Mouse (Mus musculus) midbrain, postnatal 0 days (tissue): ENCODE measurements at regions not wholly inside any gene's neighbourhood (a gene's known extent, or its start where the extent isn't known, plus 50 kb on each side); places are given as distances from the start of the nearest gene placed in this dataset.

Source experiments
- ATAC-seq: fragments of 200-750 bp; cut with Nextera tagmentation; 2 replicates; pipeline ENCODE4 v1.8.0; 2017; ENCODE audit warnings: moderate number of reproducible peaks, mild to moderate bottlenecking, moderate TSS enrichment, moderate library complexity; ENCODE audit not compliant: low FRiP score
- DNase-seq: peaks from one replicate; pipeline ENCODE4 v3.0.0-alpha.2; 2015; ENCODE audit warnings: low spot score
- H3K27ac ChIP-seq: fragments of 300-500 bp; sonication (generic); 2 replicates; pipeline ENCODE4 v1.5.1; 2014; ENCODE audit warnings: low read depth, mild to moderate bottlenecking, low read length, mixed read lengths
- H3K27me3 ChIP-seq: fragments of 300-500 bp; sonication (generic); 2 replicates; pipeline ENCODE4 v1.6.1; 2014; ENCODE audit warnings: low read length, control low read depth, mixed read lengths; ENCODE audit not compliant: insufficient read depth
- H3K36me3 ChIP-seq: fragments of 300-500 bp; sonication (generic); 2 replicates; pipeline ENCODE4 v1.6.1; 2014; ENCODE audit warnings: low read length, control low read depth, mixed read lengths; ENCODE audit not compliant: insufficient read depth
- H3K4me1 ChIP-seq: fragments of 300-500 bp; sonication (generic); 2 replicates; pipeline ENCODE4 v1.6.1; 2014; ENCODE audit warnings: mild to moderate bottlenecking, control low read depth, antibody characterized with exemption, low read length, mixed read lengths; ENCODE audit not compliant: insufficient read depth
- H3K4me2 ChIP-seq: fragments of 300-500 bp; sonication (generic); 2 replicates; pipeline ENCODE4 v1.6.1; 2014; ENCODE audit warnings: low read depth, mild to moderate bottlenecking, low read length, mixed read lengths; ENCODE audit not compliant: poor library complexity, severe bottlenecking
- H3K4me3 ChIP-seq: fragments of 300-500 bp; sonication (generic); 2 replicates; pipeline ENCODE4 v1.5.1; 2014; ENCODE audit warnings: low read depth, mild to moderate bottlenecking, low read length, moderate library complexity
- H3K9ac ChIP-seq: fragments of 300-500 bp; sonication (generic); replicated peaks from 2 replicates; pipeline ENCODE4 v1.6.1; 2014; ENCODE audit warnings: mild to moderate bottlenecking, low read length, moderate library complexity, mixed read lengths; ENCODE audit not compliant: poor library complexity, severe bottlenecking
- H3K9me3 ChIP-seq: fragments of 300-500 bp; sonication (generic); 2 replicates; pipeline ENCODE4 v1.6.1; 2016; ENCODE audit warnings: low read length, control low read depth
- CTCF ChIP-seq: IDR thresholded peaks from 2 replicates; pipeline ENCODE4 v1.5.1; 2016; ENCODE audit warnings: antibody characterized with exemption, mild to moderate bottlenecking
- WGBS: fragments of 180-500 bp; shearing (Covaris S2); extraction: QIAGEN DNeasy Blood & Tissue Kit; methylation state at CpG from one replicate; pipeline ENCODE4 v1.1.7; 2014; 5-methylcytosine and 5-hydroxymethylcytosine counted together

DNA sequence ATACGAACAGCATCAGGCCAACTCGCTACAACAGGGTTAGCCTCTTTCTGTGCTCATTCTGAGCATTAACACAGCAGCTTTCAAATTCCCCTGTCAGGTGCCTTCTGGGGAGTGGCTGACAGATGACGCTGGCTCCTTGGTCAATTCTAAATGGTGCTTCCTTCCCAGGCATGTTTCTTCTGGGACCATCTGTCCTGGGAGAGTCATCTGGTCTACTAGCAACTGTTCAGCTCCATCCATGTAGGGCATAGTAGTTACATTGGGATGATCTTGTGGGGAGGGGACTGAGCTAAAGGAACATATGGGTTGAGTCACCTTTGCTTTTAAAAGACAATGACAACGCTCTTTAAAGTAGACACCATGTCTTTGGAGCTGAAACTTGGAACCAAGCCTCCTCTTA, 183.5 kb downstream of the Fndc1 start:
- DNase-seq (no peak), ATAC-seq (no peak)
- Histone ChIP-seq H3K4me2 (no peak overlapping the region), H3K4me3 (no peak overlapping the region), H3K4me1 (no peaks in the 10 kb centered on the region), H3K27me3 (no peaks in the 10 kb centered on the region), H3K27ac (no peak overlapping the region), H3K9ac (no peak overlapping the region), H3K9me3 (no peaks in the 10 kb centered on the region), H3K36me3 (no peaks in the 10 kb centered on the region)
- WGBS: 94% methylated on average over 4 of the region's 4 CpGs
- no peak for TF ChIP-seq CTCF

DNA sequence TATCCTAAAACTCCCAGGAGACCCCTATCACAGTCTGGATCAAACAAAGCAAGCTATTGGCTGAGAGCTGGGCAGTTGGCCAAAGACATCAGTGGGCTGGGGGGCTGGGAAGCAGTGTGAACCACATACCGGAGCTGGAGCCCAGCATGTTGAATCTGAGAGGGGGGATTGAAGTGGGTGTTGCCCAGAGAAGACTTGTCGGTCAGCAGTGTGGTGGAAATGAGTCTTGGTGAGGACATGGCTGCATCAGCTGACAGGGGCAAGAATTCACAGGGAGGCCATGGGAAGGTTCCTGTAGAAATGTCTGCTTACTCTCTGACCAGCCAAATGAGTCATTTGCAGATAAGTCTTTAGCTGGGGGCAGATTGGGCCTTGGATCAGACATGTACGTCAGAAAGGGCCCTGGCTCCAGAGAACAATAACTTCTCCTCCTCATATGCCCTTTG, 184.6 kb downstream of the Fndc1 start:
- no peak for ATAC-seq
- WGBS: 33% methylated on average over 3 of the region's 3 CpGs
- no peaks in the 10 kb centered on the region for H3K9me3 ChIP-seq
- TF ChIP-seq CTCF: no peak
- H3K27me3 ChIP-seq: no peaks in the 10 kb centered on the region
- H3K36me3 ChIP-seq: no peaks in the 10 kb centered on the region
- H3K4me3 ChIP-seq: no peak overlapping the region
- no peak overlapping the region for H3K27ac ChIP-seq
- DNase-seq: peak; percentile 66
- no peak overlapping the region for H3K9ac ChIP-seq
- no peaks in the 10 kb centered on the region for H3K4me1 ChIP-seq
- no peak overlapping the region for H3K4me2 ChIP-seq

DNA sequence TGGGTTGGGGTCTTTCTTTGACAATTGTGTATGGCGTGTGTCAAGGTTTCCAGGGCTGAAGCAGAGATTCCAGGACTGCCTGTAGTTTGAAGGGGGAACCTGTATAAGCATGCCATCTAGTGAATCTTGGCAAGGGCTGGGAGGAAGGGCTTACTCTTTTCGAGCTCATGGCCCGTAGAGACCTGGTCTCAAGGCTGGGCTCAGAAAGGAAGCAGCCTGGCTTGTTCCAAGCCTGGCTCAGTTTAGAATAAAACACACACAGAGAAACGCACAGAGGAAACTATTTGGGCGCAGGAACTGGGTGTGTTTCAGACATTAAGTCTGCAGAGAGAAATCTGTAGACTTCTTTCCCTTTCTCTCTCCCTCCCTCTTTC, 192.8 kb downstream of the Fndc1 start:
- H3K9ac ChIP-seq: no peak overlapping the region
- H3K4me2 ChIP-seq: no peak overlapping the region
- ATAC-seq (no peak), DNase-seq (no peak)
- H3K4me1 ChIP-seq: no peaks in the 10 kb centered on the region
- no peaks in the 10 kb centered on the region for H3K36me3 ChIP-seq
- H3K27ac ChIP-seq: no peak overlapping the region
- no peaks in the 10 kb centered on the region for H3K9me3 ChIP-seq
- WGBS: 69% methylated on average over 5 of the region's 5 CpGs
- H3K4me3 ChIP-seq: no peak overlapping the region
- no peaks in the 10 kb centered on the region for H3K27me3 ChIP-seq
- no peak for TF ChIP-seq CTCF

DNA sequence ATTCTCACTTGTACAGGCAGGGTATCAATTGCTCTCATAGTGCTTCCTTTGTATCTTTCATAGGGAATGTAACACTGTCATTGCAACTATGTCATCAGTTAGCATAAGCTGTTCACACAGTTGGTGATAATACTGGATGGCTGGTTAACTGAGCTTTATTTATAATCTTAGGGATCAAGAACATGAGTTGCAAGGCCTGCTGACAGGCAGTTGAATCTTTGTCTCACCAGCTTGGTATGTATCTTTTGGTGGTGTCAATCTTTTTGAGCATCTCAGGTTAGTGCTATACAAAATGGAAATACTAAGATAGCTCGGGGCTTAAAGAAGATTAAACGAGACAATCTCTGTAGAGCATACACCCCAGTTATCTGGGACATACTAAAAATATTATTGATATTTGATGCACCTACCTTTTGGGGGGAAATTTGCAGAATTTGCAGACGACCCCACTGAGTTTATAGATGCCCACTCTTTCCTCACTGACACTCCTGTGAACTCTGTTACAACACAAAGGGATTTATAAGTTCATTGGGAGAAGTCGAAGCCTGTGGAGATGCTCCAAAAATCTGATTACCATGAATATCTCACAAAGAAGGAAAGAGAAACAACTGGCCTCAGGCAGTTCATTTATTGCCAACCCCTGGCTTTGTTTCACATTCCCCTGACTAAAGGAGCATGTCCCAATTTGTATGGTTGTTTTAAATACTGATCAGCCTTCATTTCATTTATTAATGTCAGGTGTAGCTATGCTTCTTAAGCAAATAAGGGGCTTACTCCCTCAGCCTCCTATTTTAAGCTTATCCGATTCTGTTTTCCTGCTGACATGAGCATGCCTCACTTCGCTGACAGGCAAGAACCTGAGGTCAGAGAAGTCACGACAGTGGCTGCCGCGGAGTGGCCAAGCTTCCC, 193.5 kb downstream of the Fndc1 start:
- WGBS: 39% methylated on average over 9 of the region's 9 CpGs

DNA sequence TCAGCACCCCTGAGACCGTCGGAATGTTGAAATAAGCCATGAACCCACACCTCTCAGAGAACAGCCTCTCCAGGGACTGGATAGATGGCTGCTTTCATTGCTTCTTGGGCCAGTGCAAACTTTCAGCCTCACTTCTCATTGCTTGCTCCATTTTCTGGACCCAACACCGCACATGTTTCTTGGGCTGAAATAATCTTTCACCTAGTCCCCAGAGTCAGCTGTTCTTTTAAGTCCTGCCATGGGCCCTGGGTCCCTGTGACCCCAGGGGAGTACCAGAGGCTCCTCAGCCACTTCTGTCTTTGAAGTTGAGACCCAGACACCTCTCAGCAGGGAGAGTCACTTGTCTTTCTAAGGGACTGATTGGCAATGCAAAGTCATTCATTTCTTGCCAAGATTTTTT, 201.4 kb downstream of the Fndc1 start:
- Histone ChIP-seq H3K9me3 (no peaks in the 10 kb centered on the region), H3K4me3 (no peak overlapping the region), H3K4me1 (no peaks in the 10 kb centered on the region), H3K36me3 (no peaks in the 10 kb centered on the region), H3K9ac (no peak overlapping the region), H3K4me2 (no peak overlapping the region), H3K27me3 (no peaks in the 10 kb centered on the region), H3K27ac (no peak overlapping the region)
- DNase-seq (no peak), ATAC-seq (no peak)
- WGBS: 82% methylated on average over 3 of the region's 3 CpGs
- no peak for TF ChIP-seq CTCF

More for the DNA sequence above, 193.5 kb downstream of the Fndc1 start:
- ATAC-seq (no peak), DNase-seq (no peak)
- no peak overlapping the region for H3K9ac ChIP-seq
- TF ChIP-seq CTCF: no peak
- no peak overlapping the region for H3K4me2 ChIP-seq
- H3K27me3 ChIP-seq: no peaks in the 10 kb centered on the region
- no peaks in the 10 kb centered on the region for H3K4me1 ChIP-seq
- H3K4me3 ChIP-seq: no peak overlapping the region
- no peaks in the 10 kb centered on the region for H3K9me3 ChIP-seq
- no peaks in the 10 kb centered on the region for H3K36me3 ChIP-seq
- H3K27ac ChIP-seq: no peak overlapping the region

DNA sequence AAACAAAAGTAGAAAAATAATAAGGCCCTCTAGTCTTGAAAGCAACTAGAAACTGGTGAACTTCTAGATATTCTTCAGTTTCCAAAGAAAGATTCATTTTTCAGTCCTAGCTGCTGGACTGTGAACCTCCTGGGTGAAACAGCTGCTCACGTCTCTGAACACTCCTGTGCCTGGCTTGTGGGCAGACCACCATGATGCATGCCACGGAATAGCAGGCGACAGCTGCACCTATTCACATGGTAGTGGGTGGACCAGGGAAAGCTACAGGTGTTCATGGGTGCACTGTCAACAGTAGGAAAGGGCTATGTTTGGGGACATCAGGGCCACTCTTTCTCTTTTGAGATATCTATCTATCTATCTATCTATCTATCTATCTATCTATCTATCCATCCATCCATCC, 203.7 kb downstream of the Fndc1 start:
- Histone ChIP-seq H3K4me3 (no peak overlapping the region), H3K36me3 (no peaks in the 10 kb centered on the region), H3K27me3 (no peaks in the 10 kb centered on the region), H3K9ac (no peak overlapping the region), H3K27ac (no peak overlapping the region), H3K4me2 (no peak overlapping the region), H3K9me3 (no peaks in the 10 kb centered on the region), H3K4me1 (no peaks in the 10 kb centered on the region)
- ATAC-seq: no peak
- WGBS: 85% methylated on average over 3 of the region's 3 CpGs
- no peak for TF ChIP-seq CTCF
- DNase-seq: no peak
